Mouse (Mus musculus) hindbrain, embryonic 16.5 days (tissue): ENCODE measurements around the gene Jam3. TPM values are rescaled to one million over a fixed set of nuclear protein-coding genes. Genes with fewer than 3 reads are reported as not detected.

Experiments used
- ATAC-seq: fragments of 200-750 bp; cut with Nextera tagmentation; 2 replicates; pipeline ENCODE4 v1.8.0; 2017; ENCODE audit warnings: moderate TSS enrichment, moderate library complexity
- H3K27ac ChIP-seq: fragments of 300-500 bp; sonication (generic); 2 replicates; pipeline ENCODE4 v1.5.1; 2014; ENCODE audit warnings: low read depth, mild to moderate bottlenecking, control low read depth, low read length, moderate library complexity
- H3K27me3 ChIP-seq: fragments of 300-500 bp; sonication (generic); replicated peaks from 2 replicates; pipeline ENCODE4 v1.6.1; 2014; ENCODE audit warnings: low read length; ENCODE audit not compliant: control insufficient read depth, insufficient read depth
- H3K36me3 ChIP-seq: fragments of 300-500 bp; sonication (generic); 2 replicates; pipeline ENCODE4 v1.6.1; 2014; ENCODE audit warnings: mild to moderate bottlenecking, low read length, moderate library complexity, mixed read lengths; ENCODE audit not compliant: control insufficient read depth, insufficient read depth
- H3K4me1 ChIP-seq: fragments of 300-500 bp; sonication (generic); 2 replicates; pipeline ENCODE4 v1.6.1; 2014; ENCODE audit warnings: low read depth, low read length; ENCODE audit not compliant: control insufficient read depth, insufficient read depth
- H3K4me2 ChIP-seq: fragments of 300-500 bp; sonication (generic); 2 replicates; pipeline ENCODE4 v1.6.1; 2014; ENCODE audit warnings: mild to moderate bottlenecking, low read length, control low read depth, moderate library complexity
- H3K4me3 ChIP-seq: fragments of 300-500 bp; sonication (generic); 2 replicates; pipeline ENCODE4 v1.5.1; 2014; ENCODE audit warnings: mild to moderate bottlenecking, low read length, control low read depth, moderate library complexity
- H3K9ac ChIP-seq: fragments of 300-500 bp; sonication (generic); 2 replicates; pipeline ENCODE4 v1.6.1; 2014; ENCODE audit warnings: low read depth, mild to moderate bottlenecking, control low read depth, low read length, moderate library complexity
- H3K9me3 ChIP-seq: fragments of 300-500 bp; sonication (generic); 2 replicates; pipeline ENCODE4 v1.6.1; 2014; ENCODE audit warnings: mild to moderate bottlenecking, low read length, moderate library complexity; ENCODE audit not compliant: control insufficient read depth
- WGBS: fragments of 180-500 bp; shearing (Covaris S2); extraction: QIAGEN DNeasy Blood & Tissue Kit; methylation state at CpG from one replicate; pipeline ENCODE4 v1.1.7; 2014; 5-methylcytosine and 5-hydroxymethylcytosine counted together
- polyA plus RNA-seq: library from polyadenylated mRNA; unstranded; fragments of >200 nt; fragmentation: Nextera tagmentation; extraction: Ambion mirVana; gene quantifications from 2 replicates; pipeline ENCODE4 v1.2.1, GENCODE M21; 2015

Jam3 gene
- polyA plus RNA-seq, 1 experiment from 2014 or later: 43.0 TPM

- H3K27me3 ChIP-seq: no peaks in the 10 kb centered on the region
- H3K36me3 ChIP-seq: no peaks in the 10 kb centered on the region
- H3K4me1 ChIP-seq: peaks cover 18% of the 10 kb centered on the region
- H3K4me2 ChIP-seq: peak overlapping the region; percentile 43
- 0 out of 2 replicates have a peak overlapping the region, but pooled peaks have one; percentile 24 for H3K27ac ChIP-seq
- ATAC-seq: peak; percentile 65
- peak overlapping the region; percentile 26; the same call in 1 of the 2 replicates for H3K9ac ChIP-seq
- H3K4me3 ChIP-seq: no peak overlapping the region
- WGBS: 16% methylated on average over 18 of the region's 18 CpGs
- no peaks in the 10 kb centered on the region for H3K9me3 ChIP-seq
Measured at GRCm38 (mm10) chr9:27148631-27149471, 6.4 kb downstream of the Jam3 start.

GRCm38 (mm10) chr9:27147946-27148345 is 7.3 kb downstream of the Jam3 start:
- Histone ChIP-seq H3K4me2 (no peak overlapping the region), H3K4me3 (no peak overlapping the region), H3K36me3 (no peaks in the 10 kb centered on the region), H3K4me1 (peaks cover 16% of the 10 kb centered on the region), H3K27me3 (no peaks in the 10 kb centered on the region), H3K27ac (no peak overlapping the region), H3K9ac (no peak overlapping the region), H3K9me3 (no peaks in the 10 kb centered on the region)
- no peak for ATAC-seq
- 72% methylated on average over 8 of the region's 8 CpGs for WGBS

GRCm38 (mm10) chr9:27146826-27147225 is 8.4 kb downstream of the Jam3 start:
- Histone ChIP-seq H3K36me3 (no peaks in the 10 kb centered on the region), H3K9ac (no peak overlapping the region), H3K27me3 (no peaks in the 10 kb centered on the region), H3K27ac (no peak overlapping the region), H3K4me2 (no peak overlapping the region), H3K4me1 (peaks cover 16% of the 10 kb centered on the region), H3K4me3 (no peak overlapping the region), H3K9me3 (no peaks in the 10 kb centered on the region)
- ATAC-seq: no peak
- 100% methylated on average over 2 of the region's 2 CpGs for WGBS

- no peak overlapping the region for H3K27ac ChIP-seq
- no peak overlapping the region for H3K9ac ChIP-seq
- no peak for ATAC-seq
- peaks cover 15% of the 10 kb centered on the region for H3K4me1 ChIP-seq
- H3K36me3 ChIP-seq: no peaks in the 10 kb centered on the region
- no peak overlapping the region for H3K4me3 ChIP-seq
- H3K27me3 ChIP-seq: no peaks in the 10 kb centered on the region
- H3K4me2 ChIP-seq: no peak overlapping the region
- WGBS: 57% methylated on average over 5 of the region's 5 CpGs
- H3K9me3 ChIP-seq: no peaks in the 10 kb centered on the region
Measured at GRCm38 (mm10) chr9:27144996-27145395, 10.2 kb downstream of the Jam3 start.

- no peak overlapping the region for H3K9ac ChIP-seq
- 82% methylated on average over 4 of the region's 4 CpGs for WGBS
- no peaks in the 10 kb centered on the region for H3K9me3 ChIP-seq
- H3K4me1 ChIP-seq: peaks cover 11% of the 10 kb centered on the region
- no peaks in the 10 kb centered on the region for H3K36me3 ChIP-seq
- H3K4me2 ChIP-seq: no peak overlapping the region
- no peak overlapping the region for H3K4me3 ChIP-seq
- H3K27ac ChIP-seq: no peak overlapping the region
- ATAC-seq: no peak
- H3K27me3 ChIP-seq: no peaks in the 10 kb centered on the region
Measured at GRCm38 (mm10) chr9:27144271-27144840, 10.9 kb downstream of the Jam3 start.

GRCm38 (mm10) chr9:27140432-27141065 is 14.7 kb downstream of the Jam3 start:
- ATAC-seq: no peak
- Histone ChIP-seq H3K4me2 (no peak overlapping the region), H3K9me3 (no peaks in the 10 kb centered on the region), H3K27me3 (no peaks in the 10 kb centered on the region), H3K4me1 (no peaks in the 10 kb centered on the region), H3K9ac (no peak overlapping the region), H3K36me3 (no peaks in the 10 kb centered on the region), H3K4me3 (no peak overlapping the region), H3K27ac (no peak overlapping the region)
- WGBS: 91% methylated on average over 10 of the region's 10 CpGs

- Histone ChIP-seq H3K27ac (no peak overlapping the region), H3K4me3 (no peak overlapping the region), H3K4me1 (no peaks in the 10 kb centered on the region), H3K9me3 (no peaks in the 10 kb centered on the region), H3K9ac (no peak overlapping the region), H3K27me3 (no peaks in the 10 kb centered on the region), H3K4me2 (no peak overlapping the region), H3K36me3 (no peaks in the 10 kb centered on the region)
- ATAC-seq: no peak
- WGBS: 92% methylated on average over 8 of the region's 8 CpGs
Measured at GRCm38 (mm10) chr9:27136651-27137050, 18.6 kb downstream of the Jam3 start.

GRCm38 (mm10) chr9:27135372-27135771 is 19.8 kb downstream of the Jam3 start:
- 91% methylated on average over 7 of the region's 7 CpGs for WGBS
- ATAC-seq: no peak

GRCm38 (mm10) chr9:27134410-27134809 is 20.8 kb downstream of the Jam3 start:
- H3K36me3 ChIP-seq: no peaks in the 10 kb centered on the region
- H3K4me1 ChIP-seq: no peaks in the 10 kb centered on the region
- no peak overlapping the region for H3K9ac ChIP-seq
- H3K9me3 ChIP-seq: no peaks in the 10 kb centered on the region
- WGBS: 74% methylated on average over 1 of the region's 1 CpGs
- ATAC-seq: no peak
- no peaks in the 10 kb centered on the region for H3K27me3 ChIP-seq
- no peak overlapping the region for H3K27ac ChIP-seq
- H3K4me2 ChIP-seq: no peak overlapping the region
- no peak overlapping the region for H3K4me3 ChIP-seq

More at GRCm38 (mm10) chr9:27135372-27135771, 19.8 kb downstream of the Jam3 start:
- Histone ChIP-seq H3K9ac (no peak overlapping the region), H3K27me3 (no peaks in the 10 kb centered on the region), H3K4me1 (no peaks in the 10 kb centered on the region), H3K9me3 (no peaks in the 10 kb centered on the region), H3K4me3 (no peak overlapping the region), H3K4me2 (no peak overlapping the region), H3K27ac (no peak overlapping the region), H3K36me3 (no peaks in the 10 kb centered on the region)
